Comparison of ENCODE assay signal across 17 mouse cellular contexts in genomic region chr14:25096786-25097185, GRCm38 (mm10).
"Had no signal": no experiment of that assay in that cellular context is flagged by ENCODE, and none has a peak within 500 bp of the region (broad histone marks: within the 10 kb centered on the region; RNA-seq: fewer than 3 reads in every experiment).

No protein-coding gene starts in this region.

- ATAC-seq: hindbrain, embryonic 16.5 days; inflammation-experienced regulatory T-cells, adult 6 months; intestine, embryonic 15.5 days; intestine, postnatal 0 days; liver, embryonic 12.5 days had no signal

- DNase-seq: gastrocnemius, adult 2 months; gastrocnemius, postnatal 10 days; gastrocnemius, postnatal 25 days; heart, adult 18-20 months; heart, postnatal 10 days; heart, postnatal 4 days; kidney, adult 18-20 months; kidney, adult 8-10 months; kidney, postnatal 14 days; kidney, postnatal 36 days; layer of hippocampus, postnatal 36 days; left cerebral cortex, postnatal 4 days had no signal
